Mouse (Mus musculus) urinary bladder, postnatal 14 days (tissue): ENCODE measurements around the gene C1rl.
"Not testable (repeated sequence)": the region's sequence is repeated elsewhere in the genome, so short reads cannot be mapped to it uniquely, and the experiment has no call there.

Experiments used
- DNase-seq: peaks from one replicate; pipeline ENCODE4 v3.0.0; 2021; ENCODE audit warnings: low spot score

C1rl gene

DNA sequence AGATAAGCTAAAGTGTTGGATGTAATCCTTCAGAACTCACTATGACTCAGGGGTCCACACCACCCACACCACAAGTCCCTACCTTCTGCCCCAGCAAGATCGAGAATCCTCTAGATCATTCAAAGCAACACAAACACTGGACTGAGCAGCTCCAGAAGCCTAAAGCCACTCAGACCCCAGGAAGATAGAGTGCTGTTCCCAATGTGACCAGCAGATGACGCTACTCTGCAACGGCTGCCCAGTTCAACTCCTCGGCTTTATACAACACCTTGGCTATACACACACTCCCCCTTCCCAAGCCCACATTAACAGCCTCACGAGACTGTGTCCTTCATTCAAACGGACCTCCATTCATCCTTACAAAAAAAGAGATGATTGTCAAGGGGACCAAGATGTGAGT is 20.1 kb upstream of the C1rl start:
- peak; percentile 59 for DNase-seq

DNA sequence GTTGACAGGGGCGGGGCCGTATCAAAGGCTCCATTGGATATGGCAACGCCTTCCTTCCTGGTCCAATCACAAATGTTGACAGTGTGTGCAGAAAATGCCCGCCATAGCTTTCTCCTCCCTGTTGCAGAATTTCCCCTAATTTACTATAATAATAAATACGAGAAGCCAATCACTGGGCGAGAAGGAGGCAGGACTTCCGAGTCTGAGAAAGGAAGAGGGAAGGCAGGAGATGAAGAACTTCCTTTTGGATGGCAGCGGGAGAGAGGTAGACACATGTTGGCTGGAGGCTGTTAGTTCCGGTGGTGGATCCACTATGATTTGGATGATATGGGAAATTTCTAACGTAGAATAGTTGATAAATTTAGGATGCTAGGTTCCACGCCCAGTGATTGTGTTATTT is 18.3 kb upstream of the C1rl start:
- DNase-seq, result no peak

DNA sequence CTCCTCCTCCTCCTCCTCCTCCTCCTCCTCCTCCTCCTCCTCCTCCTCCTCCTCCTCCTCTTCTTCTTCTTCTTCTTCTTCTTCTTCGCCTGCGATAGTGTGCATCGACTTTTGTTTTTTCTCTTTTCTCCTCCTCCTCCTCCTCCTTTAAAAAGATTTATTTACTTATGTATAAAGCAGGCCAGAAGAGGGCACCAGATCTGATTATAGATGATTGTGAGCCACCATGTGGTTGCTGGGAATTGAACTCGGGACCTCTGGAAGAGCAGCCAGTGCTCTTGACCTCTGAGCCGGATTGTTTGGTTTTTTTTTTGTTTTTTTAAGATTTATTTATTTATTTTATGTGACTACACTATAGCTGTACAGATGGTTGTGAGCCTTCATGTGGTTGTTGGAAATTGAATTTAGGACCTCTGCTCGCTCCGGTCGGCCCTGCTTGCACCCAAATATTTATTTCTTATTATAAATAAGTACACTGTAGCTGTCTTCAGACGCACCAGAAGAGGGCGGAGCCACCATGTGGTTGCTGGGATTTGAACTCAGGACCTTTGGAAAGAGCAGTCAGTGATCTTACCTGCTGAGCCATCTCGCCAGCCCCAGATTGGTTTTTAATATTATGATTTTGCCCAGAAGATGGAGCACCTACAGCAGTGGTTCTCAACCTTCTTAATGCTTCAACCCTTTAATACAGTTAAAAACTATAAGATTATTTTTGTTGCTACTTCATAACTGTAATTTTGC is 17.4 kb upstream of the C1rl start:
- not testable (repeated sequence) for DNase-seq

DNA sequence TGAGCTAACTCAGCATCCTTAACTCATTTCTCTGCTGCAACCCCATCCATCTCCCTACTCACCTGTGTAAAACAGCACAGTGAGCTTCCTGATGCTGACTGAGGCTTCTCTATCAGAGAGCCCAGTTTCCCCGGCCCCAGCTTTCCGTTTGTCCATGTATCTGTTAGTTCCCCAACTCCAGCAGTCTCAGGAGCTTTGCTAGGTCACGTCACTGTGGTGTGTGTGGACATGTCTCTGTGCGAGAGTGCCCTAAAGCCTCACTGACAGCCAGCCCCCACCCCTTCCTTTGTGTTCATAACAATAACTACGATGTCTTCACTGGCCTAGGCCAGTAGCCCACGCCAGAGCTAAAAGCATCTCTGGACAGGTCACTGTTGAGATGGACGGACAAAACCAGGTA is 16.7 kb upstream of the C1rl start:
- DNase-seq, result no peak

DNA sequence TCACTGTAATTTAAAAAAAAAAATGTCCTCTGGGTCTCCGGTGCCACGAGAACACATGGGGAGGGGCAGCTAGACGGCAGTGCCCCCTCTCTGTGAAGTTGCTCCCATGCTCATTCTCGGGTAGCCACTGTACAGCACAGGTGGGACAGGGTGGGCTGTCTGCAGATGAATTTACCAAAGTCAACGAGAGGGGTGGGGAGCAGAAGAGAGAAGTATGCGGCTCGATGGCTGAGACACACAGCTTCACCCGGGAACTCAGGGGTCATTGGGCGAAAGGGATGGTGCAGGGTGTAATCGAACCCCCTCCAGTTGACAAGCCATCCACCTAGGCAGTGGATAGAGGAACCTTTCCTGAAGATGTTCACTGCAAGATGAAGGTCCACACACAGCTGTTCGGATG is 16.1 kb upstream of the C1rl start:
- DNase-seq, result no peak

DNA sequence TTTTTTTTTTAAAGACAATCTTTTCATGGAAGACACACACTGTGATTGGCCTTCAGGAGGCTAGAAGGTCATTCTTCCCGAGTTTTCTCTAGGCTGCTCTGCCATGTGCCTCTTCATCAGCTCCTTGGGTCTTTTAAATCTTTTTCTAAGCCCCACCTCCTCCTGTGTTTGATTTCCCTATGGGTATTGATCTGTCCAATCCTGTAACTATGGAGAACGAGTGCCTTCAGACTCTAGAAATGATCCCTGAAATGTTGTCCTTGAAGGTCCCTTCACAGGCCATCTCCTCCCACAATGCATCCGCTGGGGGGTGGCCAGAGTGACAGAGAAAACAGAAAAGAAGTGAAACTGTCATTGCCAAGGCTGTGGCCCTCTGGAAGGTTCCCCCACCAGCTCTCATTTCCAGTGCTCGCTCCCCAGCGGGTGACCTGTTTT is 15.7 kb upstream of the C1rl start:
- no peak for DNase-seq

DNA sequence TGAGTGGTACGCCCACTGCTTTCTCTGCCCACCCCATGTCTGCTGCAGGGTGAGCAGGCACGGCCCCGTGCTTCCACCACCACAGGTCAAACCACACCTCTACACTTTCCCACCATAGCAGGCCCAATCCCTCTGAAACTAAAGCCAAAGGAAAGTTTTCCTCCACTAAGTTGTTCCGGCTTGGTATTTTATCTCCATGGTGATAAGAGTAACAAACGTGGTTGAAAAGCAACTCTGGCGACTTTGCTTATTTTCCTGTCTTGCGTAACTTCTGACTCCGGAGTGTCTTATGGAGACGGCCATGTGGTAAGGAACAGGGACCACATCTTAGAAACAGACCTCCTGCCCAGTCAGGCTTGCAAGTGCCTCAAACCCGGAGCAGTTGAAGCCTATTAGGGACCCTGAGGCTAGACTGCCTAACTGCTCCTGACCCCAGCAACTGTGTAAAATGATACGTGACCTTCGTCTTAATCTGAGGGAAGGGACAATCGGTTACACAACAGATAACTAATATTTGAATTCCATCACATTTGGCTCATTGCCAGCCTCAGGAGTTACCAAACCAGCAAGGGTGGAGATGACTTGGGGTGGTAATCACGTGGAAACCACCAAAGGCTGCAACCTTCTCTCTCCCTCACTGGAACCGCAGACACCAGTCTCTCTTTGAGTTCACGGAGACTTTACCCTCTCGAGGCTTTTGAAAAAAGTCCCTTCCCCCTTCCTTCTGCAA is 14.8 kb upstream of the C1rl start:
- DNase-seq, result peak; percentile 34

DNA sequence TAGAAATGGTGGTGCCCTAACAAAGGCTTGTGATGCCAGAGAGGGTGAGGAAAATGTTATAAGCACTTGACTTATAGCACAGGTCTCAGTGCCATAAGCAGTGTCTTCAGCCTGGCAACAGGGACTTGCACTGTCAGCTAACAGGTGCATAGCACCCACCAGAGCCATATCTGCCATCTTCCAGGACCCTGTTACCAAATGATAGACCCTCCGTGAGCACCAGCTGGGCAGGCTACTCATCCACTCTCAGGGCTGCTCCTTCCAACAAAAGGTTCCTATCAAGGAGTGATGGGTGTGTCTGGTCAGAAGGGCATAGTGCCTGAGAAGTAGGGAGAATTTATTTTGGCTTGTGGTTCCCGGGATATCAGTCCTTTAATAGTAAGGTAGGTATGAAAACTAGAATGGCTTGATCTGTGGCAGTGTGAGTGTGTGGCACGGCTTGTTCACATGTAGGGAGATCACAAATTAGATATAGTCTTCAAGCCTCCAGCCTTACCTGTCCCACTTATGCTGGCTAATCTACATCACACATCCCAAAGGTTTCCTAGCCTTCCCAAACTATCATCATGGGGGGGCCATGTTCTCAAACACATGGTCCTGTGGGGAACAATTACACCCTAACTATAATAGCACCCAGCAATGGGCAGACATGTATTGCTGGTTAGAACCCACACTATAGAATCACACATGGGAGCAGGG is 13.9 kb upstream of the C1rl start:
- DNase-seq, result no peak

DNA sequence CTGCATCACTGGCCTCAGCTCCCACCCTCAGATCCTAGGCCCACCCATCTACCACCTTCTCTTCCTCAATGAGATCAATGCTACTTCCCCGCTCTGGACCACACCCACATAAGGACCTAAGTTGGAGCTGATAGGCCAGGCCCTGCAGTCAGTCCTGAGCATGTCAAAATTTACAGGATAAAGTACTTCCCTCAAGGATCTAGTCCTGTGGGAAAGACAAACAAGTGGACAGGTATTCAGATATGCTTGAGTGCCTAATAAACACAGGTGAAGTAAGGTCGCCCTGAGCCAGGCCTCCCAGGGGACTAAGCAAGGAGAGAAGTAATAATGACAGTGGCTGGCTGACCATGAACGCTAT is 13.4 kb upstream of the C1rl start:
- DNase-seq, result no peak

DNA sequence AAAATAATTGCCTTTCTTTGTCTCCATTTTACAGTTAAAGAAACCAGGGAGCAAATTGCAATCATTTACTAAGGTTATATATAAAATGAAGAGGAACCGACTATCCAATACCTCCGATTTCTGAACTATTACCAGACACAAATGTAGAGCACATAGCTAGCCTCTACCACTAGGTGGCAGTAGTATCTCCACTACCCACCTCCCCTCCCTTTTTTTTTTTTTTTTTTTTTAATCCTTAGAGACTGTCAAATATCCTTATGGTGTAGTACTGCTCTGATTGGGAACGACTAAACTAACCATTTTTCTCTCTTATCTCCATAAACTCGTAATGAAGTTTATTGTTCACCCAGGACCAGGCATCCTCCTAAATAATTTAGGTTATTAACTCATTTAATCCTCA is 12.6 kb upstream of the C1rl start:
- no peak for DNase-seq

DNA sequence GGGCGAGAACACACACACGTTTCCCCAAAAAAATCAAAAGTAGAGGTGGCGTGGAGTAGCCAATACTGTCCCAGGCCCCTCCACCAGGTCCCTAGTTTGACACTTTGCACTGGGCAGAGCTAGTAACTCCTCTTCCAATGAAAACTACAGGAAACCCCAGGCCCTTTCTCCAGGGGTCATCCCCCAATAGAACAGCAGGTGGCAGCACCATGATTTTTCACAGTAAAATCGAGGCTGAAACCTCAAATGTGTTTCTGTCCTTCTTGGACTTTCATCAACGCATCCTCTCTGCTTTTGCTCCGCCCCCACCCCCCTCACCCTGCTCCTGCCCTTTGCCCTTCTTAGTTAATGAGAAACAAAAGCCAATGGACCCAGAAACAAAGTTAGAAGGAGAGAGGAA is 11.3 kb upstream of the C1rl start:
- peak; percentile 62 for DNase-seq

DNA sequence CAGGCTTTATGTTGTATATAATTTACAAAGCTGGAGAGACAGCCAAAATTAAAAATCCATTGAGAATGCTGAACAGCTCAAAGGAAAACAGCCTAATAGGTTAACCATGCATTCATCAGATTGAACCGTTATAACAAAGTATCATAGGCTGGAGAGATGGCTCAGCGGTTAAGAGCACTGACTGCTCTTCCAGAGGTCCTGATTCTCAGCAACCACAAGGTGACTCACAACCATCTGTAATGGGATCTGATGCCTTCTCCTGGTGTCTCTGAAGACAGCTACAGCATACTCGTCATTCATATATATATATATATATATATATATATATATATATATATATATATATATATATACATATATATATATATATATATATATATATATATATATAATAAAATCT is 9.1 kb upstream of the C1rl start:
- not testable (repeated sequence) for DNase-seq

DNA sequence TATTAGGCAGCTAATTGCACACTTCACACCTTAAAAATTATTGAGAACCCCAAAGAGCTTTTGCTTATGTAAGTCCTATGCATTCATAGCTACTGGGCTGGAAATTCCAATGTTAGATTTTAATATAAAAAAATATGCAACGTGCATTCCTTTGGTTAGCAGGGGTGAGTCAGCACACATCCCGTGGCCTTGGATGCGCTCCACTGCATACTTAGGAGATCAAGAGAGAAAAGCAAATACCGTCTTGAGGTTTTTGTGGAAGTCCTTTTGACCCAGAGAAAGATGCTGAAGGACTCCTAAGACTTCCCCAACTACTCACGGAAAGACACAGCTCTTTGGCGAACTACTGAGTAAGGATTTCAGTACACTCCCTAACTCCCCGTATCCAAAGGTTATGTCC is 8.1 kb upstream of the C1rl start:
- DNase-seq, result no peak

DNA sequence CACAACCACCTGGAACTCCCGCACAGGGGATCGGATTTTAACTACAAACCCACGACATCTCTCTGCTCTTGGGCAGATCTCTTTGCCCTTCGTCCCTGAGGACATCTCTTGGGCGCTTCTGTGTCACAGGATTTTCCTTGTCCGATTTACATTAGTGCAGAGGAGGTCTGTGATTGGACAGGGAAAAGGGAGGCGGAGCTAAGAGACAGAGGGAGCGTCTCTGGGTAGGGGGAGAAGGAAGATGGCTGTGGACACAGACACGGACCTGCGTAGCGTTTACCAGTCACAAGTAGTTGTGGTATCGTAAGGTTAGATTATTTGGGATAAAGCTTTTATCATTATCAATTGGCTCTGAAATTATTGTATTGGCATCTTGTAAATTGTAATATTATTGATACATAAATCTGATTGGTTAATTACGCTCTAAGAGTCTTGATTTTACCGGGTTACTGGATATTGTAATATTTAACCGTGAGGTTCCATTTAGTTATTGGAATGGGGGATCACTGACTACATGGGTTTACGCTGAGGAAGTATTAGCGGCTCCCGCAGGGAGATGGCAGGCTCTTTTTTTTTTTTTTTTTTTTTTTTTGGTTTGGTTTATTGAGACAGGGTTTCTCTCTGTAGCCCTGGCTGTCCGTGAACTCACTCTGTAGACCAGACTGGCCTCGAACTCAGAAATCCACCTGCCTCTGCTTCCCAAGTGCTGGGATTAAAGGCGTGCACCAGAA is 7.3 kb upstream of the C1rl start:
- no peak for DNase-seq

DNA sequence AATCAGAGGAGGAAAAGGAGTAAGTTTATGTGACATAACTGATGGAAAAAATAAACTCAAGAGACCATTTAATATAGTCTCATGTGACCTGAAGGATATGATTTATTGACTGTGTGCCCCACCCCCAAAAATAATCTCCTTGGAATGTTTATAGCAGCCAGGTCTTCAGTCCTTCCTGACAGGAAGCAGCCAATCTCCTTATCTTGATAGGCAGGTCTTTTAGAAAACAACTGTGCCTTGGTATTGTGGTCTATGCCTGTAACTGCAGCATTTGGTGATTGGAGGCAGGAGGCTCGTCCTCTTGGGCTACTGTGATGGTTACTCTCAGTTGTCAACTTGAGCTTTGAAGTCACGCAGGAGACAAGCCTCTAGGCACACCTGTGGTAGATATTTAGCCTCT is 5.4 kb upstream of the C1rl start:
- DNase-seq, result no peak

DNA sequence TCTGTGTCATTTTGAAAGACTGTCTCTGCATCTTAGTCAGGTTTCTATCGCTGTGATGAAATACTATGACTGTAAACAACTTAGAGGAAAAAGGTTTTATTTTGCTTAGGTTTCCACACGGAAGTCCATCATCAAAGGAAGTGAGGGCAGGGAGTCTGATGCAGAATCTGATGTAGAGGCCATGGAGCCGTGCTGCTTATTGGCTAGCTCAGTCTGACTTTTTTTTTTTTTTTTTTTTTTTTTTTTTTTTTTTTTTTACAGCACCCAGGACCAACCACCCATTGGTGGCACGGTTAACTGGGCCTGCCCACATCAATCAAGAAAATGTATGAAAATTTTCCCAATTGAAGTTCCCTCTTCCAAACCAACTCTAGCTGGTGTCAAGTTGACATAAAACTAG is 4.0 kb upstream of the C1rl start:
- DNase-seq, result no peak

DNA sequence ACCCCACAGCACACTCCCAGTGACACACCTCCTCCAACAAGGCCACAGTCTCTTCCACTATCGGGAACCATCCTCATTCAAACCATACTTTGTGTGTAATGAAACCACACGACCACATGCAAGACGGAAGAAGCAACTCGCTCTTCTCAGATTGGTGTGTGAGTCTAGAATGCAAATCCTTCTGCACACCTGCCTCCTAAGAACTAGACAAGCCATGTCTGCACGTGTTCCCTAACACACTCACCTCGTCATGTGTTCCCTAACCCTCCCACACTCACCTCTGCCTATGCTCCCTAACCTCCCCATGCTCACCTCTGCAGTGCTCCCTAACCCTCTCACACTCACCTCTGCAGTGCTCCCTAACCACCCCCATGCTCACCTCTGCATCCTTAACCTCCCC is 1.5 kb upstream of the C1rl start:
- no peak for DNase-seq

DNA sequence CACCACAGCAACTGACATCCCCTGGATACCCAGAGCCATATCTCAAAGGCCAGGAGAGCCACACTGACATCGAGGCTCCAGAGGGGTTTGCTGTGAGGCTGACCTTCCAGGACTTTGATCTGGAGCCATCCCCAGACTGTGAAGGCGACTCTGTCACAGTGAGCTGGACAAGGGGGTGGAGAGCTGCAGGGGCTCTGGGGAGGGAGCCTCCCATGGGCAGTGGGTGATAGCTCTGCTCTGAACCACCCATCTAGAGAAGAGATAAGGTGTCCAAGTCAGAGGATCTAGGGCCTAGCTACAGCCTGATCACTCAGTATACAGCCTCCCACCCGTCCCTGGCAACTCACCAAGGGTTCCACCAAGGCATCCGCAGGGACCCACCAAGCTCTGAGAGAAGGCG is 973 bp downstream of the C1rl start:
- DNase-seq, result peak; percentile 46

DNA sequence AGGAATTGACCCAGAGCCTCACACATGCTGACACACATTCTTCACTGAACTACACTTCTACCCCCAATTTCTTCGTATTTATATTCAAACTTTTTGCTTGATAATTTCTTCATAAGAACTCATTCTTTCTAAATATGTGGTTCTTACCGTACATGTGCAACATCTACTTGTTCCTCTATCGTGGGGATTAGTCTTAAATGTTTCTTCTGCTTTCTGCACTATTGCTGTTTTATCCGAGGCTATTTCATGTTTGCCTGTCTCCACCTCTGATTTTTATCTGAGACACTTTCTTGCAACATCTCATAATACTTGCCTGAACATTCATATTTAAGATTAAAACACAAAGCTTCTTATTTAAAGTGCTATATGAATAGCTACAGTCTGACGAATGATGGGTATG is 3.1 kb downstream of the C1rl start:
- DNase-seq, result no peak

DNA sequence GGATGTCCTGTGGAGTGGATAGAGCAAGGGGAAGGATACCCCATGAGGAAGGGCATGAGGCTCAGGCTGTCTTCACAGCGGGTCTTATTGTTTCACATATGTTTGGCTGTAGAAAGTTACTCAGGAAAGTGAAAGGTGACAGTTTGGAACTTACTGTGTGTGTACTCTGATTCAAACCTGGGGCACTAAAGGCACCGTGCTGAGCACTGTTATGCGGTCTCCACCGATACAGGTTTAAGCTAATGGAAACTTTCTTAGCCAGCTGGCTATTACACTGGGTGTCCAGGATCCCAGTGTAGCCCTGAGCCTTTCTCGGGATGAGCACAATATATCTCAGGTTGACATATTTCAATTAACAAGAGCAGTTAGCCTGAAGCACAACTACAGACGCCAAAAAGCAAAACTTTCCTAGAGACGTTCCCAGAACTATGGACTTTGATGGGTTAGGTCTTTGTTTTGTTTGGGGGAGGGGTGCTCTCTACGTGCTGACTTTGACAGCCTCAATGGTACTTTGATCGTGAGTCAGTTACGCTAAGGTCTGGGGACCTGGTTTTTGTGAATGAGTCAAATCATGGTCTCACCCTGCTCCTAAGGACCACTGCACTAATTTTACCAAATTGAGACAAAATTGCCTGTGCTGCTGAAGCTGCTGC is 7.1 kb downstream of the C1rl start:
- no peak for DNase-seq

DNA sequence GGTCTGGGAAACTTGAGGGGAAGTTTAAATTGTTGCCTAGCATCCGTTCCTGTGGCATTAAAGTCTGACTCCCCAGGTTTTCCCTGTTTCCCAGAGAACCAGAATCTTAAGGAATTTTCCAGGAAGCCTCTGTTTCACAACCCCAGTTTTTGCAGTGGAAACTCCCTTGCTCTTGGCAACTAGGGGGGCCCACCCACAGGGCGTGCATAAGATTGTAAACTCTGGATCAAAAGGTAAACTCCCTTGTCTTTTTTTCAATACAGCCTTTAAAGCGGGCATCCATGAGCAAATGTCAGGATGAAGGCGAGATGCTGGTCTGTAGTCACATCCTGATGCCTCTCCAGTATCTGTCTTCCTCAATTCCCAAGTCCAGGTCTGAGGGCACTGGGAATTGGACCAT is 8.6 kb downstream of the C1rl start:
- peak; percentile 60 for DNase-seq

DNA sequence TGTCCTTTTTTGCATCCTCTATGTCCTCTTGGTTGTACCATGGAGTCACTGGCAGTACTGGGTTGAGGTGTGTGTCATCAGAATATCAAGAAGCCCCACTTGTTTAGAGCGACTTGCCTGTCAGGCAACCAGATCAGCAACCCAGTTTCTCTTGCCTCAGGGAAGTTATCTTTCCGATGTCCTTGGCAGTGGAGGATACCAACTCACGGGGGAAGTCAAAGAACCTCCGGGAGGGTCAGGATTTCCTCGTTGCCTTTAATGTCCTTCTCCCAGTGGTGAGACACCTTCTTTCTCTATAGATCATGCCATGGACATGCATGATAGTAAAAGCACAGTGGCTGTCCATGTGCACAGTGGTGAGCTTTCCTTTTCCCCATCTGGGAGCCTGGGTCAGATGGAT is 9.1 kb downstream of the C1rl start:
- no peak for DNase-seq
